Mouse (Mus musculus) cortical plate, adult 2 months (tissue): ENCODE measurements around the gene Slc22a5.

Experiments used
- CTCF ChIP-seq: fragments of 200-500 bp; IDR thresholded peaks from 2 replicates; pipeline ENCODE4 v1.5.1; 2011; ENCODE audit warnings: mild to moderate bottlenecking, control low read depth, low read length; ENCODE audit not compliant: insufficient read depth; ENCODE audit errors: extremely low read depth
- POLR2A ChIP-seq: fragments of 200-500 bp; IDR thresholded peaks from 2 replicates; pipeline ENCODE4 v1.6.1; 2011; ENCODE audit warnings: mild to moderate bottlenecking, low read length, control low read depth; ENCODE audit not compliant: insufficient read depth; ENCODE audit errors: extremely low read depth

DNA sequence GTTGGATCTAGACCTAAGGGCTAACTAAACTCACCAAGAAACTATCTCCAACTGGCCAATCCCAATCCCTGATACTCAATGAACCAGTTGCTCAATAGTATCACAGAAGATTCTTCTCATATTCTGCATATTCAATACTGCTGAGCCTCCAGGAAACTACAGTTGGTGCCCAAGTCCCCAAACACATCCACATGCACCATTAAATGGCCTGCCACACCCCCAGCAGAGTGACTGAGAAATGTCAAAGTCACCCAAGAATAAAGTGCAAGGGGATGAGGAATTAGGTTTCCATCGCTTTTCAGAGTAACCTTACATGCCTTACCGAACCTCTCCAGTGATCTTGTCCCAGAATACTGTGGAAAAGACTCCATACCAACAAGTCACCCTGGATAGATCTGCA is 1.2 kb downstream of the Slc22a5 start:
- TF ChIP-seq CTCF (no peak), POLR2A (no peak)
